Mouse (Mus musculus) cerebellum, adult 8-10 months (tissue): Measurements from ENCODE around the gene Gdf5.

ENCODE experiments used
- DNase-seq: peaks from one replicate; pipeline ENCODE4 v3.0.0; 2022

Gdf5 gene

DNA sequence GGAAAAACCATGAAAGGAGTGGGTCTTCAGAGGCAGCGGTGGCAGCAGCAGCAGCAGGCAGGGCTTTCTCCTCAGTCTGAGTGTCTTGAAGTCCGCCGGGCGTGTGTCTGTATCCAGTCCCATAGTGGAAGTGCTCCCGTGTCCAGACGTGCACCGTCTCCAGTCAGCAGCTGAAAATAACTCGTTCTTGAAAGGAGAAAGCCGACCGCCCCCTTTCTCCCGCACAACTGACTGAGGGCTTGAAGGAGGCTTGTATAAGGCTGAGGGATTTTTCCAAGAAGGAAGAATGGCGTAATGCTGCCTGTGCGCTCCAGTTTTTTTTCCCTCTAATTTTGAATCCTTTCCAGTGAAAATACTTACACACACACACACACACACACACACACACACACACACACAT lies at the start of gene Gdf5:
Gdf5 (minus strand) TSS at position 244 of the 400 bp plus-strand sequence.
- no peak for DNase-seq

- peak; percentile 95 for DNase-seq
Observed at GRCm38 (mm10) chr2:155991863-155992321, 46.7 kb upstream of the Gdf5 start.

DNA sequence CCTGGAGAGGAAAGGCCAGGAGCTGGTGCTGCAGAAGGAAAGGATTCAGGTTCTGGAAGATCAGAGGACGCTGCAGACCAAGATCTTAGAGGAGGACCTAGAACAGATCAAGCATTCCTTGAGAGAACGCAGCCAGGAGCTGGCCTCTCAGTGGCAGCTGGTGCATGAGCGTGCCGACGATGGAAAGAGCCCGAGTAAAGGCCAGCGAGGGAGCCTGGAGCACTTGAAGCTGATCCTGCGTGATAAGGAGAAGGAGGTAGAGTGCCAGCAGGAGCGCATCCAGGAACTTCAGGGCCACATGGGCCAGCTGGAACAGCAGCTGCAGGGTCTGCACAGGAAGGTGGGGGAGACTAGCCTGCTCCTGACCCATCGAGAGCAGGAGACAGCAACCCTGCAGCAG lies 46.0 kb upstream of the Gdf5 start:
- peak; percentile 44 for DNase-seq

GRCm38 (mm10) chr2:155989085-155989484 lies 43.9 kb upstream of the Gdf5 start:
- DNase-seq: peak; percentile 59

- no peak for DNase-seq
Observed at GRCm38 (mm10) chr2:155987131-155987530, 42.0 kb upstream of the Gdf5 start.

- no peak for DNase-seq
Observed at GRCm38 (mm10) chr2:155985776-155986175, 40.6 kb upstream of the Gdf5 start.

- no peak for DNase-seq
Observed at GRCm38 (mm10) chr2:155979328-155979991, 34.3 kb upstream of the Gdf5 start.

DNA sequence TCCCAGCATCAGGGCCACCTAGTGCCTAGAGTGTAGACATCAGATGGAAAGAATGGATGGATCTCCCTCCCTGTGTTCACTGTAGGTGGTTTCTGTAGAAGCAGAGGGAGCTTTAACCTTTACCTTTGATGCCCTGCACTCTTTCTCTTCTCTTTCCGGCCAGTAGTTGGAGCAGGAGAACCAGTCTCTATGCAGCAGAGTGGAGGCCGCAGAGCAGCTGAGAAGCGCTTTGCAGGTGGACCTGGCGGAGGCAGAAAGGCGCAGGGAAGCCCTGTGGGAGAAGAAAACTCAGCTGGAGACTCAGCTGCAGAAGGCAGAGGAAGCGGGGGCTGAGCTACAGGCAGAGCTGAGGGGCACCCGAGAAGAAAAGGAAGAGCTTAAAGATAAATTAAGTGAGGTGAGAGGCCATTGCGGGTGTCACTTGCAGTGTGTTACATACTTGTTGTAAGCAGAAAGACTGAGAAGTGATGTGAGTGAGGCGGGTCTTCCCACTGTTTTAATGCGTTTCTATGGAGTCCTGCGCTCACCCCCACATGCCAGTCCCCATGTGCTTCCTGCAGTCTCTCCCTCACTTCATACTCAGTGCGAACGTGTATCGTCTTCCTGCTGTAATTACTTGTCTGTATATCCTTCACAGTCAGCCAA lies 29.0 kb upstream of the Gdf5 start:
- DNase-seq: no peak

DNA sequence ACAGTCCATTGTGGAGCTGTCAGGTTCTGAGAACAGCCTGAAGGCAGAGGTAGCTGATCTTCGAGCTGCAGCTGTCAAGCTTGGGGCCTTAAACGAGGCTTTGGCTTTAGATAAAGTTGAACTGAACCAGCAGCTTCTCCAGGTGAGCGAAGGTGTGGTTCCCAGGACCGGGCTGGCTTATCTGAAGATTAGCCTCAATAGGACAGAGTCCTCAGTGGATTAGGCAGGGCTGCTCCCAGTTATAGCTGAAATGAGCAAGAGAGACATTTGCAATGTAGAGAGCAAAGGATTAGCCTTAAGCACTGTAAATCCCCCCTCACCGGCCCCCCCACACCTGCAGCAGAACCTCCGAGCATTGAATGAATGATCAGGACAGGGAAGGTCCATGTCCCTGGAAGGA lies 28.2 kb upstream of the Gdf5 start:
- no peak for DNase-seq

DNA sequence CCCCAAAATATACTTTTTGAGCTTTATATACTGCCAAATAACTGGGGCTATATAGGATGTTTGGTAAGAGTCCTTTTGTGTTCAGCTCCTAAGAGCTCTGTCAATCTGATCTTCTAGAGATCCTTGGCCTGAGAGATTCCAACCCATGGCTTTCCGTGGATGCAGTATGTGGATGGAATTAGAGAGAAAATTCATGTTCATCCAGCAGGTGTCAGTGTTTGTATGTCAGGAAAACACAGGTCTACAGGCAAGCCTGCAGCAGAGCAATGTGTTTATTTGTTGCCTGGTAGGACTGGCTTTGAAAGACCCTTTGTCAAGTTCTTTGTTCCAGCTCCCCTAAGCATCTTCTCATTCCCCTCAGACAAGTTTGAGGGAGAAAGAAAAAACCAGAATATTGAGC lies 17.8 kb upstream of the Gdf5 start:
- DNase-seq: peak; percentile 38

DNA sequence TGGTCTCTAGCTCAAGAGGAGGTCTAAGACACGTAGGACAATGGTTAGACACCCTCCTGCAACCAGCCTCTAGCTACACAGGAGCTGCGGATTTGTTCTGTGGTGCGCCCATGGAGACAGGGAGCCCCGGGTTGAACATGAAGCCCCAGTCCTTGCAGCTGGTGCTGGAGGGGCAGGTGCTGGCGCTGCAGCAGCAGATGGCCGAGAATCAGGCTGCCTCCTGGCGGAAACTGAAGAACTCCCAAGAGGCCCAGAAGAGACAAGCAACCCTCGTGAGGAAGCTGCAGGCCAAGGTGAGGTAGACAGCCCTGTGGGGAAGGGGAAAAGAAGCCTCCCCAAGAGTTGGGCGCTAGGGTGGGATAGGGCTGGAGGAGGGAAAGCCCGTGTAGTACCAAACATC lies 16.7 kb upstream of the Gdf5 start:
- no peak for DNase-seq

GRCm38 (mm10) chr2:155959981-155960380 lies 14.8 kb upstream of the Gdf5 start:
- no peak for DNase-seq

- DNase-seq: peak; percentile 93
Observed at GRCm38 (mm10) chr2:155956134-155957059, 11.2 kb upstream of the Gdf5 start, which contains the start of gene Cep250. Gene Cep250, plus strand, starts transcription at chr2:155956458.

GRCm38 (mm10) chr2:155952006-155952405 lies 6.8 kb upstream of the Gdf5 start:
- peak; percentile 61 for DNase-seq

- DNase-seq: no peak
Observed at GRCm38 (mm10) chr2:155949362-155949761, 4.2 kb upstream of the Gdf5 start.

GRCm38 (mm10) chr2:155947390-155948002 lies 2.3 kb upstream of the Gdf5 start:
- DNase-seq: no peak

GRCm38 (mm10) chr2:155946499-155946898 lies 1.3 kb upstream of the Gdf5 start:
- DNase-seq: no peak

- peak; percentile 41 for DNase-seq
Observed at GRCm38 (mm10) chr2:155946069-155946468, 902 bp upstream of the Gdf5 start.

- DNase-seq: no peak
Observed at GRCm38 (mm10) chr2:155945580-155945979, 413 bp upstream of the Gdf5 start.

DNA sequence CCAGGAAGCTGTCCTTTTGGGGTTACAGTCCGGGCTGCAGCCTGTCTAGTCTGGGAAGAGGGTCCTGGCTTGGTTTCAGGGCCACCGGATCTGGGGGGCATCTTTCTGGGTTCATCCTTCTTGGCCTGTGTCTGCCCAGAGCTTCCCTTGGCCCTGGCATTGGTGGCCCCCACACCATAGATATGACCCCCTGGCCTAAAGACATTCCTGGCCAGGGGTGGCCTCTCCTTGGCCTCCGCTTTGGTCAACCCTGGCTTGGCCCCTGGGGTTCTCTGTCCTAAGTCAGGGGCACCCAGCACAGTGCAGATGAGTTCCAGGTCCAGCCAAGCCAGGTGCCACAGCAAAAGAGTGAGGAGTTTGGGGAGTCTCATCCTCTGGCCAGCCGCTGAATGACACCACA lies 482 bp downstream of the Gdf5 start:
- no peak for DNase-seq

- no peak for DNase-seq
Observed at GRCm38 (mm10) chr2:155943463-155943862, 1.7 kb downstream of the Gdf5 start.

DNA sequence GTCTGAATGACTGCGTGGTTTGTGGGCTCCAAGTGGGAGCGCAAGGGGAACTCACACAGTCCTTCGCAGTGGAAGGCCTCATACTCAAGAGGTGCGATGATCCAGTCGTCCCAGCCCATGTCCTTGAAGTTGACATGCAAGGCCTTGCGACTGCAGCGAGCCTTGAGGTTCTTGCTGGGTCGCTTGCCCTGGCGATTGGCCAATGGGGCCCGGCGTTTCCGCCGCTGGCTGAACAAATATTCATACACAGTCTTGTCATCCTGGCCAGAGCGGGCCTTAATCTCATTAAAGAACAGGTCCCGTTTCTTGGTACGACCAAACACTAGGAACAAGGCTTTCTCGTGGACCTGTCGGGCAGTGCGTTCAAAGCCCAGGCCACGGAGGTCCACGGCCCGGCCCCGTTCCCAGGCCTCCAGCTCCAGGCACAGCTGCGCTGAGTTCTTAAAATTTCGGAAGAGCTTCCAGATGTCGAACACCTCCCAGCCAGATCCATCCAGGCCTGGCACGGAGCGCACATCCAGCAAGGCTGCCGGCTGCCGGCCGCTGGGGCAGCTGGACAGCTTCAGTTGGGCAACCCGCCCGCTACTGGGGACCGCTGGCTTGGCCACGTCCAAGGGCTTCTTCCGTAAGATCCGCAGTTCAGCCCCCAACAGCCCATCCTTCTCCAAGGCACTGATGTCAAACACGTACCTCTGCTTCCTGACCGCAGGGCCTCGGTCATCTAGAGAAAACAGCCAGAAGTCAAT lies 3.3 kb downstream of the Gdf5 start:
- DNase-seq: no peak
